Mouse (Mus musculus): ENCODE results near the gene Actn4.

Gene Actn4

GRCm38 (mm10) chr7:28949298-28949697, 12.8 kb downstream of the Actn4 start:
- DNase-seq (ENCODE audit: low spot score) = no peak

- no peak for DNase-seq (ENCODE audit: low spot score)
Measured at GRCm38 (mm10) chr7:28948746-28949145, 13.4 kb downstream of the Actn4 start.

GRCm38 (mm10) chr7:28946271-28946610, 15.9 kb downstream of the Actn4 start:
- DNase-seq (ENCODE audit: low spot score) = no peak

DNA sequence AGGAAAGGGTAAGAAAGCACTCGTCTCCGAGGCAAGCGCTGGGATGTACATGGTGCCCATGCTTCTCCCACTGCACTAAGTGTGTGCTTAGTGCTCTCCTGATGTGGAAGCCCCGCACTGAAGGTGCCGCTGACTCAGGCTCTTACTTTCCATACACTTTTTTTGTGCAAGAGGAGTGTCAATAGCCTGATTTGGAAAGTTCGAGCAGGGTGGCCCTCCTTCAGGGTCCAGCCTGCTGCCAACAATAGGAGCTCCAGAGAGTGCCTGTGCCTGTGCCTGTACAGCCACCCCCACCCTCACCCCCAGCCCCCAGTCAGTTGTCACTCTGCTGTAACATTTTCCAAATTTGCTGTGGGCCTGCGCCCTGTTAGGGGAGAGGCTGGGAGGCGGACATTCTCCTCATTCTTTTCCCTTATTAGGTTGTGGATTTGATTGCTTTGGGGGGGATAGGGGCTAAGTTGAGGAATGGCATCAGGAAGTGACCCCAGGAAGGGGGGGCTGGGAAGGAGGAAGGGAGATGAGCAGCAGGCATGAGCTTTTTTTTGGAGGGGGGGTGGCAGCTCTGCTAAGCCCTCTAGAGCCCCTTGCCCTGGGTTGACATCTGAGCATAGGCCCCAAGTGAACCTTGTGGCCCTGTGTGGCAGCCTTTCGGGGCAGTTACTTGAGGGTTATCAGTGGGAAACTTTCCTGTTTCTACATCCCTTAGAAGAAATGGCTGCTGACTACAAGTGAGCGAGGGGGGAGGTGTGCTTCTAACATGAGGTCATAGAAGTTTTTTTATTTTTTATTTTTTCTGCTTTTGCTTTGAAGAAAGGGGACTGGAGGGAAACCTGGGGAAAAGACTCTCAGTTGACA, 16.5 kb downstream of the Actn4 start:
- DNase-seq (ENCODE audit: low spot score) = no peak

DNA sequence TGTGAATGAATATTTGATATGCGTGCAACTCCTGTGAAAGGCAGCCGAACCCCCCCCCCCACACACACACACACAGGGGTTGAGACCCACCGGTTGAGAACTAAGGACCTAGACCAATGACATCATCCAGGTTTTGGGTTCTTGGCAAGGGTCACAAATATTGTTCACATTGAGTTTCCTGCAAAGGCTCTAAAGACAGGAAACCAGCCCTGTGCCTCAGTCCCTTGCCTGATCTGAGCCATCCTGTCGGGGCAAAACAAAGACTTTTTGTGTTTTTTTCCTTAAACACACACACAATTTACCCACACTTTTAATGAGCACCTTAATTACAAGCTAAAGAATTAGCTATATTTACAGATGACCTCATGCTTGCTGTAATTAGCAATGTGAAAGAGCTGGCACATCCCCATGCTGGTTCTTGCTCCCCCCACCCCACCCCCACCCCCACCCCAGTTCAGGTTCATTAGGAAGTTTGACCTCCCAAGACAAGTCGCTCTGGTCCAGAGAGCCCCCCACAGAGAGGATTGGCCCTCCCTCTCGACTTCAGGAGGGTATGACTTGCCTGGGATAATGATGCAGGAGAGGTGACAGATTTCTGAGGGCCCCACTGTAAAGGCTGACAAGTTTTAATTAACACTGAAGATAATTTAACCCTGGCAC, 17.3 kb downstream of the Actn4 start:
- DNase-seq (ENCODE audit: low spot score) = no peak

- no peak for DNase-seq (ENCODE audit: low spot score)
Measured at GRCm38 (mm10) chr7:28943451-28944180, 18.5 kb downstream of the Actn4 start.

DNA sequence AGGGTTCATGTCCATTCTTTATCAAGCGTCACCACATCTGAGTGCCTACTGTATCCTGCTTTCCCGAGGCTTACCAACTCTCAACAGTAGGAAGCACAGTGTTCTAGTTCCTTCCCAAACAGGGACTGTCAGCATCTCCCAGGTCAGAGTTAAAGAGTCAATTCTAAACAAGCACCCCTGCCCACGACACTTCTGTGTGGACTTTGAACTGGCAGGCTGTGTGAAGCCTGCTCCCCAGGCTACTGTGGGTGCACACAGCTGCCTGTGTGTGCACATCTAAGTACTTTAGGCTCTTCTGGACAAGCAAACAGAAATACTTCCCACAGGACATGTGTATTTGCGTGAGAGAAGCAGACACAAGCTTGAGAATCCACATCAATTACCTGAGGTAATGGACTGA, 20.6 kb downstream of the Actn4 start:
- no peak for DNase-seq (ENCODE audit: low spot score)

- no peak for DNase-seq (ENCODE audit: low spot score)
Measured at GRCm38 (mm10) chr7:28941129-28941528, 21.0 kb downstream of the Actn4 start.

GRCm38 (mm10) chr7:28939418-28940183, 22.5 kb downstream of the Actn4 start:
- DNase-seq (ENCODE audit: low spot score) = no peak

- no peak for DNase-seq (ENCODE audit: low spot score)
Measured at GRCm38 (mm10) chr7:28938654-28939053, 23.5 kb downstream of the Actn4 start.

DNA sequence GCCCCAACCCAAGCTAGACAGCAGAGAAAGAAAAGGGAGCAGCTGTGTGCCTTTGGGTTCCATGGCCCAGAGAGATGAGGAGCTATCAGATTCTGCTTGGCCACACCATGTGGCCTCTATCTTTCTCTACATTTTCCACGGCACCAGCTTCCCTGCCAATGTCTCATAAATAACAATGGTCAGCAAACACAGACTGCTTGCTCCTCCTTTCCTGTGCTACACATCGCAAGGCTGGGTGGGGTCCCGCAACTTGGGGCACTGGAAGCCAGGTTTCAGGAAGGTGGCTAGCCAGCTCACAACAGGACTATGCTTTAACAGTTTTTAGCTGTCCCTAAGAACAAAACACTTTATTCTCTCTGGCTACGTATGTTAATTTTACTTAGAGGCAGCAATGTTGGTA, 25.4 kb downstream of the Actn4 start:
- DNase-seq (ENCODE audit: low spot score) = no peak

DNA sequence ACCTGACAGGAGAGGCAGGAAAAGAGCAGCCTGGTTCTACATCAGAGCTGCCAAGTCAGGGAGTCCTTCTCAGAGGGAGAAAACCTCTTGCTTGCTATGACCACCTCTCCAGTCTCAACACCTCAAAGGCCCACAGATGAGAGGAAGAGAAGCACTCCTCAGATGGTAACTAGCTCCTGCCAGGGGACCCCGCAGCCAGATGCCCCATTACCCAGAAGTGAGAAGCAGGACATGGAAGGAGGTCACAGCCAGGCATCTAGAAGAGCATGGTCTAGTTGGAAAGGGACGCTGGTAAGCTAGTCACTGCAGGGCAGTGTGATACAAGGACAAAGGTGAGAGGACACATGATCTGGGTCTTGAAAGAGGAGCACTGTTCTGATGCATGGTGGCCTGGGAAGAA, 28.3 kb downstream of the Actn4 start:
- no peak for DNase-seq (ENCODE audit: low spot score)

DNA sequence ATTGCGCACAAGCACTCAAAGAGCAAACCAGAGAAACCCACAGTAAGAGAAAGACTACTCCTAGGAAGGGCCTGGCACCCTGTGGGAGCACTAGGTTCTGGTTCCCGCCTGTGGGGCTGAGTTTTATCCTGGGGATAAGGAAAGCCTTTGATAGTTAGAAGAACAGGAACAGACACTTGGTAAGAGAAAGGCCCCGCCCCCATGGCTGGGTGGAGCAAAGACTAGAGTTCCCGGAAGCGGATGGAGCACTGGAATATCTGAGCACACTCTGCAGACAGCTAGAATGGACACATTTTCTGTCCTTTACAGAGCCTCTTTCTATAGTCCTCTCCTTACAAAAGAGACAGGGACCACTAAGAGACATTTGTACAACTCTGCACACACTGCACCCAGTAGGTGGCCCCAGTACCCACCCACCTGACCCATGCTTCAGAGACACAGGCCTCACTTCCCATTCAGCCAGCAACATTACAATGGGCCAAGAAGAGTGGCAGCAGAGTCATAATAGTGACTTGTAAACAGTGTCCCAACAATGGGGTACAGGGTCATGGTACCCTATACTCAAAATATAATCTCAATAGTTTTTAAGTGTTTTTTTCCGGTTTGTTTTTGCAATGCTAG, 29.6 kb downstream of the Actn4 start:
- no peak for DNase-seq (ENCODE audit: low spot score)

DNA sequence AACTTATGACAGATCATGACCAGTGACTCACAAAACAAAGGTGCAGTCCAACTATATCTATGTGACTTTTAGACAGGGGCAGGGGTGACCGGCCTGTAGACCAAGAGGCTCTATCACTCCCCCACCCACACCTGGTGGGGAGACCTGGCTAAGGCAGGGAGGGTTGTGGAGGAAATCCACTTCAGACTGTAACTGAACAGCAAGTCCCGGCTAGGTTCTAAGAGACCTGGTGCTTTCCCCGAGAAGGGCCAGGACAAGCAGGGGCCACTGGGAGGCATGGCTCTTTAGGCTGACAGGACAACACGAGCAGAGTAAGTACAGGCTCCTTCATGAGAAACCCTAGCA, 30.5 kb downstream of the Actn4 start:
- DNase-seq (ENCODE audit: low spot score) = no peak

DNA sequence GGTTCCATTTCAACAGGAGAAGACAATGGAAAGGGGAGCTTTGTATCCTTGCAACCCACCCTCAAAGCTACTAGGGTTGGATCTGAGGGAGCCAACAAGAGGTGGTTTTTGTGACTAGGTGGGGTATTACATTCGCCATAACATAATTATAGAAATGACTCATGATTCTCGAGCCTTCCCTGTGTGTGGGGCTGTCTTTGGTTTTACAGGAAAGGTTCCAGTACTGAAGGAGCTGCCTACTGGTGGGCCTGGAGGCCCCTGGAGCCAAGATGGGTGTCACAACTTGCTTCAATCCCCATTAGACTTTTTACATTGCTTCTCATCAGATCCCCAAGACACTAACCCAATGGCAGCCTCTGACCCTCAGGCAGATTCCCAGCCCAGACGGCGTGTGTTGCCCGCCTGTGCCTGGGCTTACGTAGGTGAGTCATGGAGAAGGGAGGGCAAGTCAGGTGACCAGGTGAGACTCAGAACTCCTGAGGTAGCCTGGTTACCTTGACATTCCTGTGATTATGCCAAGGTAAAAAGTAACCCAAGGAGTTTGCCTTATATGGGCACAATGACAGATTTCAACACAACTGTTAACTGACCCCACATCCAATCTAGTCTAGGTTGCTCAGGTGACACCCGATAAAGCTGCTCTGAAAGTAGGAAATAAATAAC, 31.0 kb downstream of the Actn4 start:
- DNase-seq (ENCODE audit: low spot score) = no peak

- no peak for DNase-seq (ENCODE audit: low spot score)
Measured at GRCm38 (mm10) chr7:28930320-28931031, 31.7 kb downstream of the Actn4 start.

DNA sequence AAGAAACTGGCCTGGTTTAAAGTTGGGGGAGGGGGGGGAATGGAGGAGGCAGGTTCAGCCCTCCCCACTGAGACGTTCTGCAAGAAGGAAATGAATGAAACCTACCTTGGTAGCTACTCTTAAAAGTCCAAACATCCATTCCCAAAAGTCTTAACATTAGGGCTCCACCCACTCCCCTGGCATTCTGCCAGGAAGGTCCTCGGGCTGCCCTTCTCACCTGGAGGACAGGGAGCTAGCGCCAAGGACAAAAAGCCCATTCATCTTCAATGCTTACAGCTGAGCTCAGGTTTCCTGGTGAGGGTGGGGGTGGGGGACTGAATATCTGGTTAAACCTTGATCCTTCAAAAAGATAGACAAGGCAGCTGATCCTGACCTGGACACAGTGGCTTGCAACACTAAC, 32.8 kb downstream of the Actn4 start:
- no peak for DNase-seq (ENCODE audit: low spot score)

GRCm38 (mm10) chr7:28926172-28926571, 36.0 kb downstream of the Actn4 start:
- no peak for DNase-seq (ENCODE audit: low spot score)

DNA sequence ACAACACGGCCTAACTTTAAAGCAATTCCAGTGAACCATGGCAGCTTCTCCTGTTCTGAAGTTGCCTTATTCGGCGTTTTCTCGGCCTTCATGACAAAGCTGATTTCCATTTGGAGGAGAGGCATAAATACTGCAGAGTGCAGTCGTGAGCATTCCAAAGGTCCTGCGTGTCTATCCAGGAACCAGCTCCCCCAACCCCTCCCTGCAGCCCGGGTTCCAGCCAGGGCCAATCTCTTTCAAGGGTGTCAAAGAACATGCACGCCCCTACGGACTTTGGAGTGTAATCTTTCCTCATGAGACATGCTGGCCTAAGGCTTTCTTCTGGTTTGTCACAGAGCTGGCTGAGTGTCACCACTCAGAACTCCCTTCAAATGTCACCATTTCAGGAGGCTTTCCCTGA, 36.8 kb downstream of the Actn4 start:
- no peak for DNase-seq (ENCODE audit: low spot score)

- no peak for DNase-seq (ENCODE audit: low spot score)
Measured at GRCm38 (mm10) chr7:28924802-28925201, 37.3 kb downstream of the Actn4 start.

GRCm38 (mm10) chr7:28923865-28924291, 38.3 kb downstream of the Actn4 start:
- peak; percentile 64 for DNase-seq (ENCODE audit: low spot score)

Data from retina, embryonic 14.5 days (tissue).